Mouse (Mus musculus): ENCODE measurements around the gene Ktn1. TPM values are rescaled to one million over a fixed set of nuclear protein-coding genes. Genes with fewer than 3 reads are reported as not detected.
A peak's percentile ranks its signal among the peaks of the same experiment; 100 is the strongest.

The Ktn1 gene
- polyA plus RNA-seq, 1 experiment from 2014 or later: 63.6 TPM

DNA sequence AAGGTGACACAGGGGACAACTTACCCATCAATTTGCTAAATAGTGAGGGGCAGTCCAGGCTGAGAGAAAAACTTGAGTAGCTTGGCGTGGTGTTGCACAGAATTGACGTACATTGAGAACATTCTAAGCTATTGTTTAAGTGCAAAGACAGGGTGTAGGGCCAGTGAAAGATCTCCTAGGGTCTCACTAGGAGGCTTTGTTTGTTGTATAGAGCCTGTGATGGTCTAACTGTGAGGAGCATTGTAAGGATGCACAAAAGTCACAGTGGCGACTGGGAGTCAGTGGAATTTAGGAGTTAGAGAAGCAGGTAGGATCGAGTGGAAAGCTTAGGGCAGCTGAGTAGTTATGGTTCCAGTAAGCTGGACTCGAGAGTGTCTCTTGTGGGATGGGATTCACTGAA, 50.9 kb downstream of the Ktn1 start:
- H3K27ac ChIP-seq (ENCODE audit: low read length): no peak overlapping the region
- no peaks in the 10 kb centered on the region for H3K4me1 ChIP-seq (ENCODE audit: control insufficient read depth, insufficient read depth, low read length)
- H3K36me3 ChIP-seq (ENCODE audit: control insufficient read depth, insufficient read depth, low read length): peaks cover 10% of the 10 kb centered on the region; the same call in 1 of the 2 replicates
- no peak overlapping the region for H3K4me3 ChIP-seq (replicated peaks; ENCODE audit: low read length)
- ATAC-seq (ENCODE audit: insufficient read depth, low FRiP score): no peak
- H3K4me2 ChIP-seq (ENCODE audit: low read depth, low read length): no peak overlapping the region
- H3K9ac ChIP-seq (ENCODE audit: low read length): no peak overlapping the region
- 68% methylated on average over 5 of the region's 5 CpGs for WGBS
- no peaks in the 10 kb centered on the region for H3K27me3 ChIP-seq (ENCODE audit: control insufficient read depth, insufficient read depth, low read length)
- no peaks in the 10 kb centered on the region for H3K9me3 ChIP-seq (replicated peaks; ENCODE audit: control insufficient read depth, low read length)

- no peak for ATAC-seq (ENCODE audit: insufficient read depth, low FRiP score)
- 0 out of 2 replicates have a peak, but pooled peaks cover 8% of the 10 kb centered on the region for H3K36me3 ChIP-seq (ENCODE audit: control insufficient read depth, insufficient read depth, low read length)
- 73% methylated on average over 3 of the region's 3 CpGs for WGBS
Observed at GRCm38 (mm10) chr14:47709546-47709945, 61.3 kb downstream of the Ktn1 start.

GRCm38 (mm10) chr14:47715771-47716170, 67.5 kb downstream of the Ktn1 start:
- Histone ChIP-seq H3K9me3 (replicated peaks; ENCODE audit: control insufficient read depth, low read length) (no peaks in the 10 kb centered on the region), H3K4me3 (replicated peaks; ENCODE audit: low read length) (no peak overlapping the region), H3K4me2 (ENCODE audit: low read depth, low read length) (no peak overlapping the region), H3K4me1 (ENCODE audit: control insufficient read depth, insufficient read depth, low read length) (no peaks in the 10 kb centered on the region), H3K36me3 (ENCODE audit: control insufficient read depth, insufficient read depth, low read length) (peaks cover 9% of the 10 kb centered on the region), H3K27ac (ENCODE audit: low read length) (no peak overlapping the region), H3K9ac (ENCODE audit: low read length) (no peak overlapping the region), H3K27me3 (ENCODE audit: control insufficient read depth, insufficient read depth, low read length) (no peaks in the 10 kb centered on the region)
- 89% methylated on average over 3 of the region's 3 CpGs for WGBS
- ATAC-seq (ENCODE audit: insufficient read depth, low FRiP score): no peak

More at GRCm38 (mm10) chr14:47709546-47709945, 61.3 kb downstream of the Ktn1 start:
- Histone ChIP-seq H3K4me2 (ENCODE audit: low read depth, low read length) (no peak overlapping the region), H3K27me3 (ENCODE audit: control insufficient read depth, insufficient read depth, low read length) (no peaks in the 10 kb centered on the region), H3K9ac (ENCODE audit: low read length) (no peak overlapping the region), H3K4me3 (replicated peaks; ENCODE audit: low read length) (no peak overlapping the region), H3K4me1 (ENCODE audit: control insufficient read depth, insufficient read depth, low read length) (no peaks in the 10 kb centered on the region), H3K9me3 (replicated peaks; ENCODE audit: control insufficient read depth, low read length) (no peaks in the 10 kb centered on the region), H3K27ac (ENCODE audit: low read length) (no peak overlapping the region)

DNA sequence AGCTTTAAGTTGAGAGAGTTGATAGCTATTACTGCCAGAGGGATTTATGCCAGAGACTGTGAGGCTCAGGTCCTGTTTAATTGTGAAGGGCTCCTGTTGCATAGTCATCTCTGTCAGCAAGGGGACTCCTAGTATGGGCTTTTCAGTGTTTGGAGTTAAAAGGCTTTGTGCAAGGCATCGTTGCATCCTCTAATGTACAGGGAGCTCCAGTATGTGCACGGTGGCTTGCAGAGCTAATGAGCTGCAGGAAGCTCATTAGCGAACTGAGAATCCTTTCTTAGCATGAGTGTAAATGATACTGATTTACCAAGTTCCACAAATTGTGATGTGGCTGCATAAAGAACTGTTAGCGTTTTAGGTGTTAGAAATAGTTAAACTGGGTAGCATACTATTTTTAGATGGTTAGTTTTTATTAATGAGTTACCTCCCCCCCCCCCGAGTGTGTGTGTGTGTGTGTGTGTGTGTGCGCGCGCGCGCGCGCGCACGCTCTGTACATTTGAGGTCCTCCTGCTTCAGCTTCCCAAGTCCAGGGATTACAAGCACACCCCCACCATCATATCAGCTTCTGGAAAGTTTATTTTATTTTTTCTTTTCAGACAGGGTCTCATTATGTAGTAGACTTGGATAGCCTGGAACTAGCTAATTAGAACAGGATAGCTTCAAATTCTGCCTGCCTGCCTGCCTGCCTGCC, 69.8 kb downstream of the Ktn1 start:
- Histone ChIP-seq H3K27me3 (ENCODE audit: control insufficient read depth, insufficient read depth, low read length) (no peaks in the 10 kb centered on the region), H3K36me3 (ENCODE audit: control insufficient read depth, insufficient read depth, low read length) (peaks cover 9% of the 10 kb centered on the region)
- ATAC-seq (ENCODE audit: insufficient read depth, low FRiP score): no peak

DNA sequence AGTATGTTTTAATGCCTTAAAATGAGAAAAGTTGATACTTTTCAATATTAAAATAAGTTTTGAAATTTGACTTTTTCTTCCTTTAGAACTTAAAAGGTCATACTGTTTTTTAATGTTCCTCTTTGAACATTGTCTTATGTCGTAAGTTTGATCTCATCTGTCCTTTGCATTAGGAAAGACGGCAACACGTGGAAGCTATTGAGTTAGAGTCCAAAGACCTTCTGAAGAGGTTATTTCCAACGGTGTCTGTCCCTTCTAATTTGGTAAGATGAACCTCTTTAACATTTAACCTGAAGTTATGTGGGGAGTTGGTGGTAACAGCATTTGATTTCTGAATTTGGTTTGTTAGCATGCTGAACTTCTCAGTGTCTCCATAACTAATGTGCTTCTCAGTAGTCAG, 71.8 kb downstream of the Ktn1 start:
- Histone ChIP-seq H3K27ac (ENCODE audit: low read length) (no peak overlapping the region), H3K36me3 (ENCODE audit: control insufficient read depth, insufficient read depth, low read length) (peaks cover 9% of the 10 kb centered on the region), H3K9ac (ENCODE audit: low read length) (no peak overlapping the region), H3K9me3 (replicated peaks; ENCODE audit: control insufficient read depth, low read length) (no peaks in the 10 kb centered on the region), H3K4me2 (ENCODE audit: low read depth, low read length) (no peak overlapping the region), H3K4me3 (replicated peaks; ENCODE audit: low read length) (no peak overlapping the region), H3K4me1 (ENCODE audit: control insufficient read depth, insufficient read depth, low read length) (no peaks in the 10 kb centered on the region), H3K27me3 (ENCODE audit: control insufficient read depth, insufficient read depth, low read length) (no peaks in the 10 kb centered on the region)
- 94% methylated on average over 4 of the region's 4 CpGs for WGBS
- ATAC-seq (ENCODE audit: insufficient read depth, low FRiP score): no peak

More for the DNA sequence above, 69.8 kb downstream of the Ktn1 start:
- Histone ChIP-seq H3K4me2 (ENCODE audit: low read depth, low read length) (no peak overlapping the region), H3K4me1 (ENCODE audit: control insufficient read depth, insufficient read depth, low read length) (no peaks in the 10 kb centered on the region), H3K9ac (ENCODE audit: low read length) (no peak overlapping the region), H3K9me3 (replicated peaks; ENCODE audit: control insufficient read depth, low read length) (no peaks in the 10 kb centered on the region), H3K27ac (ENCODE audit: low read length) (no peak overlapping the region), H3K4me3 (replicated peaks; ENCODE audit: low read length) (no peak overlapping the region)
- WGBS: 94% methylated on average over 14 of the region's 14 CpGs

GRCm38 (mm10) chr14:47723035-47723434, 74.8 kb downstream of the Ktn1 start:
- Histone ChIP-seq H3K4me3 (replicated peaks; ENCODE audit: low read length) (no peak overlapping the region), H3K36me3 (ENCODE audit: control insufficient read depth, insufficient read depth, low read length) (peaks cover 17% of the 10 kb centered on the region), H3K4me2 (ENCODE audit: low read depth, low read length) (no peak overlapping the region), H3K27me3 (ENCODE audit: control insufficient read depth, insufficient read depth, low read length) (no peaks in the 10 kb centered on the region), H3K27ac (ENCODE audit: low read length) (no peak overlapping the region), H3K4me1 (ENCODE audit: control insufficient read depth, insufficient read depth, low read length) (no peaks in the 10 kb centered on the region), H3K9ac (ENCODE audit: low read length) (no peak overlapping the region), H3K9me3 (replicated peaks; ENCODE audit: control insufficient read depth, low read length) (no peaks in the 10 kb centered on the region)
- no peak for ATAC-seq (ENCODE audit: insufficient read depth, low FRiP score)

DNA sequence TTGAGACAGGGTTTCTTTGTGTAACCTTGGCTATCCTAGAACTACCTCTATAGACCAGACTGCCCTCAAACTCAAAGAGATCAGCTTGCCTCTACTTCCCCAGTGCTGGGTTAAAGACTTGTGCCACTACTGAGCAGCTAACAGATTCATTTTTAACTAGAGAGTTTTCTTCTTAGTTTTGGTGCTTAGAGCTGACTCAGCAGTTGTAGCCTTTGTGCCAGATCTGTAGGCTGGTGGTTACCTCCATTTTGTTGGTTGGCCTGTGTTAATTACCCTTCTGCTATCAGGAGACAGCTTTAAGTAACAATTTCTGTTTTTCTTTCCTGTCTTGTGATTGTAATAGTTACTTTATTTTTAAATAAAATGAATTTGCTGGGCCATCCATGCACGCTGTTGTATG, 80.3 kb downstream of the Ktn1 start:
- no peaks in the 10 kb centered on the region for H3K27me3 ChIP-seq (ENCODE audit: control insufficient read depth, insufficient read depth, low read length)
- no peaks in the 10 kb centered on the region for H3K9me3 ChIP-seq (replicated peaks; ENCODE audit: control insufficient read depth, low read length)
- H3K4me2 ChIP-seq (ENCODE audit: low read depth, low read length): no peak overlapping the region
- 90% methylated on average over 1 of the region's 1 CpGs for whole genome bisulfite sequencing
- H3K27ac ChIP-seq (ENCODE audit: low read length): no peak overlapping the region
- peaks cover 23% of the 10 kb centered on the region; the same call in 1 of the 2 replicates for H3K36me3 ChIP-seq (ENCODE audit: control insufficient read depth, insufficient read depth, low read length)
- no peak overlapping the region for H3K9ac ChIP-seq (ENCODE audit: low read length)
- no peak overlapping the region for H3K4me3 ChIP-seq (replicated peaks; ENCODE audit: low read length)
- no peaks in the 10 kb centered on the region for H3K4me1 ChIP-seq (ENCODE audit: control insufficient read depth, insufficient read depth, low read length)
- ATAC-seq (ENCODE audit: insufficient read depth, low FRiP score): no peak

- Histone ChIP-seq H3K27ac (ENCODE audit: low read length) (no peak overlapping the region), H3K36me3 (ENCODE audit: control insufficient read depth, insufficient read depth, low read length) (0 out of 2 replicates have a peak, but pooled peaks cover 20% of the 10 kb centered on the region)
- WGBS: 89% methylated on average over 12 of the region's 12 CpGs
Observed at GRCm38 (mm10) chr14:47735354-47735753, 87.1 kb downstream of the Ktn1 start.

GRCm38 (mm10) chr14:47736471-47736870, 88.2 kb downstream of the Ktn1 start:
- Histone ChIP-seq H3K27ac (ENCODE audit: low read length) (0 out of 2 replicates have a peak overlapping the region, but pooled peaks have one; percentile 30), H3K36me3 (ENCODE audit: control insufficient read depth, insufficient read depth, low read length) (0 out of 2 replicates have a peak, but pooled peaks cover 17% of the 10 kb centered on the region), H3K27me3 (ENCODE audit: control insufficient read depth, insufficient read depth, low read length) (no peaks in the 10 kb centered on the region), H3K4me3 (replicated peaks; ENCODE audit: low read length) (no peak overlapping the region), H3K9ac (ENCODE audit: low read length) (no peak overlapping the region), H3K4me2 (ENCODE audit: low read depth, low read length) (no peak overlapping the region), H3K9me3 (replicated peaks; ENCODE audit: control insufficient read depth, low read length) (no peaks in the 10 kb centered on the region), H3K4me1 (ENCODE audit: control insufficient read depth, insufficient read depth, low read length) (no peaks in the 10 kb centered on the region)
- 80% methylated on average over 8 of the region's 8 CpGs for WGBS
- ATAC-seq (ENCODE audit: insufficient read depth, low FRiP score): peak; percentile 40; the same call in 1 of the 2 replicates

More at GRCm38 (mm10) chr14:47735354-47735753, 87.1 kb downstream of the Ktn1 start:
- Histone ChIP-seq H3K4me3 (replicated peaks; ENCODE audit: low read length) (no peak overlapping the region), H3K4me2 (ENCODE audit: low read depth, low read length) (no peak overlapping the region), H3K9ac (ENCODE audit: low read length) (no peak overlapping the region), H3K9me3 (replicated peaks; ENCODE audit: control insufficient read depth, low read length) (no peaks in the 10 kb centered on the region), H3K27me3 (ENCODE audit: control insufficient read depth, insufficient read depth, low read length) (no peaks in the 10 kb centered on the region), H3K4me1 (ENCODE audit: control insufficient read depth, insufficient read depth, low read length) (no peaks in the 10 kb centered on the region)
- no peak for ATAC-seq (ENCODE audit: insufficient read depth, low FRiP score)

All from stomach, embryonic 16.5 days (tissue).